Mouse (Mus musculus): ENCODE measurements around the gene Hoxc9. TPM values are rescaled to one million over a fixed set of nuclear protein-coding genes. Genes with fewer than 3 reads are reported as not detected.

Hoxc9 gene
- total and polyA plus RNA-seq, 3 experiments = 0.12 to 0.26 TPM; not detected in 1

- H3K9ac ChIP-seq (ENCODE audit: insufficient read depth, low read depth) = no peak overlapping the region
- H3K4me2 ChIP-seq (ENCODE audit: insufficient read depth, low read depth, poor library complexity, severe bottlenecking) = no peak overlapping the region
- H3K79me2 ChIP-seq (replicated peaks; ENCODE audit: control insufficient read depth, extremely low read depth, insufficient read depth, poor library complexity, severe bottlenecking) = no peaks in the 10 kb centered on the region
- TF ChIP-seq USF2 (conservative IDR thresholded peaks at IDR 0.05; ENCODE audit: low read depth, low read length) = no peak
- no peak for TF ChIP-seq JUND (conservative IDR thresholded peaks at IDR 0.05; ENCODE audit: low read depth, low read length)
- TF ChIP-seq CTCF (conservative IDR thresholded peaks at IDR 0.05 in 1 of 2, IDR thresholded peaks at IDR 0.05 in 1 of 2; ENCODE audit: low read depth in 2 of 2, low read length in 2 of 2) = no peak
- no peak for TF ChIP-seq RCOR1 (conservative IDR thresholded peaks at IDR 0.05; ENCODE audit: low read depth, low read length)
- TF ChIP-seq SIN3A (IDR thresholded peaks at IDR 0.05; ENCODE audit: low read length) = no peak
- no peak for TF ChIP-seq MAX (IDR thresholded peaks at IDR 0.05; ENCODE audit: low read length)
- TF ChIP-seq POLR2A (IDR thresholded peaks at IDR 0.05; ENCODE audit: low read depth, low read length) = no peak
- no peak for TF ChIP-seq MAFK (IDR thresholded peaks at IDR 0.05; ENCODE audit: insufficient replicate concordance, low read length)
- TF ChIP-seq GABPA (IDR thresholded peaks at IDR 0.05; ENCODE audit: insufficient replicate concordance, low read depth, low read length) = no peak
- TF ChIP-seq EP300 (IDR thresholded peaks at IDR 0.05; ENCODE audit: low read length) = no peak
- no peak for TF ChIP-seq ZNF384 (IDR thresholded peaks at IDR 0.05; ENCODE audit: low read depth, low read length)
- TF ChIP-seq TCF12 (IDR thresholded peaks at IDR 0.05; ENCODE audit: low read depth, low read length) = no peak
- no peak for TF ChIP-seq ZC3H11A (IDR thresholded peaks at IDR 0.05; ENCODE audit: low read depth, low read length)
- TF ChIP-seq CHD1 (IDR thresholded peaks at IDR 0.05; ENCODE audit: low read depth, low read length) = no peak
- TF ChIP-seq ETS1 (conservative IDR thresholded peaks at IDR 0.05; ENCODE audit: low read depth, low read length) = no peak
- TF ChIP-seq SMC3 (IDR thresholded peaks at IDR 0.05; ENCODE audit: low read depth, low read length) = no peak
- no peak for TF ChIP-seq ELF1 (IDR thresholded peaks at IDR 0.05; ENCODE audit: low read depth, low read length)
- no peaks in the 10 kb centered on the region for H3K36me3 ChIP-seq (replicated peaks in 1 of 2; ENCODE audit: control insufficient read depth in 1 of 2, insufficient read depth in 1 of 2, low read length in 1 of 2)
- dilution Hi-C loops (cut with MboI; ENCODE audit: extremely low pct_ligation_motif_present, extremely low pct_unique_long_range_greater_than_20kb, low sequenced_read_pairs) (no loop called here), in situ Hi-C loops (cut with MboI; ENCODE audit: low pct_ligation_motif_present, low pct_unique_long_range_greater_than_20kb, low sequenced_read_pairs) (no loop called here)
- H3K27ac ChIP-seq (ENCODE audit: insufficient read depth, low read depth) = no peak overlapping the region
- H3K4me3 ChIP-seq (replicated peaks in 1 of 3; ENCODE audit: low read depth in 2 of 3, low read length in 2 of 3, poor library complexity in 1 of 3) = no peak overlapping the region
- H3K27me3 ChIP-seq (replicated peaks) = peaks cover 95% of the 10 kb centered on the region
- peaks cover 6% of the 10 kb centered on the region for H3K9me3 ChIP-seq (replicated peaks; ENCODE audit: low read length)
- no peak for DNase-seq (ENCODE audit: extremely low read depth)
- H3K4me1 ChIP-seq (ENCODE audit: control insufficient read depth in 1 of 2, insufficient read depth in 2 of 2) = peaks cover 0 to 7% of the 10 kb centered on the region in 2 experiments; a peak in 3 of 4 replicates
Observed at GRCm38 (mm10) chr15:102955007-102955382, 21.2 kb upstream of the Hoxc9 start.

- no peaks in the 10 kb centered on the region for H3K36me3 ChIP-seq (replicated peaks in 1 of 2; ENCODE audit: control insufficient read depth in 1 of 2, insufficient read depth in 1 of 2, low read length in 1 of 2)
- in situ Hi-C loops (cut with MboI; ENCODE audit: low pct_ligation_motif_present, low pct_unique_long_range_greater_than_20kb, low sequenced_read_pairs) (no loop called here), dilution Hi-C loops (cut with MboI; ENCODE audit: extremely low pct_ligation_motif_present, extremely low pct_unique_long_range_greater_than_20kb, low sequenced_read_pairs) (no loop called here)
- peaks cover 96% of the 10 kb centered on the region for H3K27me3 ChIP-seq (replicated peaks)
- no peak for TF ChIP-seq ZMIZ1 (IDR thresholded peaks at IDR 0.05; ENCODE audit: low read depth, low read length)
- no peak for TF ChIP-seq TCF12 (IDR thresholded peaks at IDR 0.05; ENCODE audit: low read depth, low read length)
- TF ChIP-seq SMC3 (IDR thresholded peaks at IDR 0.05; ENCODE audit: low read depth, low read length) = no peak
- no peak for TF ChIP-seq ELF1 (IDR thresholded peaks at IDR 0.05; ENCODE audit: low read depth, low read length)
- no peak for TF ChIP-seq JUND (conservative IDR thresholded peaks at IDR 0.05; ENCODE audit: low read depth, low read length)
- no peak for TF ChIP-seq USF2 (conservative IDR thresholded peaks at IDR 0.05; ENCODE audit: low read depth, low read length)
- no peak for TF ChIP-seq USF1 (IDR thresholded peaks at IDR 0.05; ENCODE audit: low read depth, low read length)
- TF ChIP-seq JUN (IDR thresholded peaks at IDR 0.05; ENCODE audit: insufficient read depth, low read depth, low read length) = no peak
- no peak for TF ChIP-seq EP300 (IDR thresholded peaks at IDR 0.05; ENCODE audit: low read length)
- TF ChIP-seq CTCF (conservative IDR thresholded peaks at IDR 0.05 in 1 of 2, IDR thresholded peaks at IDR 0.05 in 1 of 2; ENCODE audit: low read depth in 2 of 2, low read length in 2 of 2) = no peak
- no peak for TF ChIP-seq UBTF (IDR thresholded peaks at IDR 0.05; ENCODE audit: low read depth, low read length)
- no peak for TF ChIP-seq ZNF384 (IDR thresholded peaks at IDR 0.05; ENCODE audit: low read depth, low read length)
- no peak for TF ChIP-seq POLR2AphosphoS2 (IDR thresholded peaks at IDR 0.05; ENCODE audit: low read depth, low read length)
- no peak for TF ChIP-seq MYC (IDR thresholded peaks at IDR 0.05; ENCODE audit: low read depth, low read length)
- TF ChIP-seq KAT2A (IDR thresholded peaks at IDR 0.05; ENCODE audit: insufficient replicate concordance, low read length) = no peak
- TF ChIP-seq MAZ (IDR thresholded peaks at IDR 0.05; ENCODE audit: low read depth, low read length) = no peak
- TF ChIP-seq MAFK (IDR thresholded peaks at IDR 0.05; ENCODE audit: insufficient replicate concordance, low read length) = no peak
- no peak for DNase-seq (ENCODE audit: extremely low read depth)
- no peak overlapping the region for H3K27ac ChIP-seq (ENCODE audit: insufficient read depth, low read depth)
- H3K4me2 ChIP-seq (ENCODE audit: insufficient read depth, low read depth, poor library complexity, severe bottlenecking) = peak overlapping the region; percentile 61
- no peak overlapping the region for H3K4me3 ChIP-seq (replicated peaks in 1 of 3; ENCODE audit: low read depth in 2 of 3, low read length in 2 of 3, poor library complexity in 1 of 3)
- H3K4me1 ChIP-seq (ENCODE audit: control insufficient read depth in 1 of 2, insufficient read depth in 2 of 2) = peaks cover 0 to 12% of the 10 kb centered on the region in 2 experiments; a peak in 3 of 4 replicates
- no peak overlapping the region for H3K9ac ChIP-seq (ENCODE audit: insufficient read depth, low read depth)
- H3K9me3 ChIP-seq (replicated peaks; ENCODE audit: low read length) = peaks cover 6% of the 10 kb centered on the region
- H3K79me2 ChIP-seq (replicated peaks; ENCODE audit: control insufficient read depth, extremely low read depth, insufficient read depth, poor library complexity, severe bottlenecking) = no peaks in the 10 kb centered on the region
Observed at GRCm38 (mm10) chr15:102955833-102956640, 20.2 kb upstream of the Hoxc9 start.

Data from CH12.LX (cell line).